In genomic region chr14:118591477-118592403, GRCm38 (mm10) we compare ENCODE assay signal across 9 mouse cellular contexts.
DNase-seq lines count a peak whose midpoint lies in the region; ATAC-seq and TF ChIP-seq lines count a peak whose summit lies in the region.
"Had no signal": no experiment of that assay in that cellular context is flagged by ENCODE, and none has a peak within 500 bp of the region (broad histone marks: within the 10 kb centered on the region; RNA-seq: fewer than 3 reads in every experiment).

No protein-coding gene starts in this region.

- DNase-seq in G1E (ENCODE audit: low spot score) = no peak
- peak; percentile 31 for DNase-seq in cerebellum, adult 11 months
- peak; percentile 72 to 82 for DNase-seq in heart, postnatal 36 days
- DNase-seq in layer of hippocampus, adult 11-12 months (ENCODE audit: low spot score) = peak; percentile 70
- DNase-seq in lung, adult 2 months = peak; percentile 70
- DNase-seq in thymus, postnatal 4 days = peak; percentile 80

- no peaks in the 10 kb centered on the region for H3K4me1 ChIP-seq in G1E (ENCODE audit: insufficient read depth, low read depth, low read length)
- peaks cover 24% of the 10 kb centered on the region for H3K4me1 ChIP-seq in forebrain, embryonic 13.5 days
- H3K4me1 ChIP-seq in lung, adult 2 months (ENCODE audit: control insufficient read depth, insufficient read depth, low read length) = peaks cover 3% of the 10 kb centered on the region; the same call in 1 of the 2 replicates
- H3K4me1 ChIP-seq in olfactory bulb, adult 2 months (ENCODE audit: control insufficient read depth, insufficient read depth, low read length) = peaks cover 2% of the 10 kb centered on the region; the same call in 1 of the 2 replicates
- H3K4me1 ChIP-seq: heart, embryonic 13.5 days had no signal

- H3K27ac ChIP-seq in forebrain, embryonic 13.5 days = no peak overlapping the region
- H3K27ac ChIP-seq in olfactory bulb, adult 2 months (ENCODE audit: insufficient read depth, low read depth, low read length) = no peak overlapping the region
- H3K27ac ChIP-seq: heart, embryonic 13.5 days had no signal

- H3K4me3 ChIP-seq in G1E (ENCODE audit: low read depth, low read length) = no peak overlapping the region
- no peak overlapping the region for H3K4me3 ChIP-seq in forebrain, embryonic 13.5 days
- no peak overlapping the region for H3K4me3 ChIP-seq in lung, adult 2 months (replicated peaks; ENCODE audit: extremely low read depth, low read depth, low read length)
- no peak overlapping the region for H3K4me3 ChIP-seq in olfactory bulb, adult 2 months (ENCODE audit: insufficient read depth, low read depth, low read length)
- H3K4me3 ChIP-seq: heart, embryonic 13.5 days had no signal

- H3K36me3 ChIP-seq in G1E (replicated peaks) = peaks cover 79% of the 10 kb centered on the region
- no peaks in the 10 kb centered on the region for H3K36me3 ChIP-seq in forebrain, embryonic 13.5 days (ENCODE audit: poor library complexity, severe bottlenecking)
- H3K36me3 ChIP-seq: heart, embryonic 13.5 days had no signal

- no peak overlapping the region for H3K4me2 ChIP-seq in forebrain, embryonic 13.5 days
- H3K4me2 ChIP-seq: heart, embryonic 13.5 days had no signal

- no peaks in the 10 kb centered on the region for H3K9me3 ChIP-seq in G1E (replicated peaks)
- H3K9me3 ChIP-seq in forebrain, embryonic 13.5 days (replicated peaks) = no peaks in the 10 kb centered on the region
- H3K9me3 ChIP-seq: heart, embryonic 13.5 days had no signal

- ATAC-seq in G1E (ENCODE audit: extremely low read depth, insufficient number of reproducible peaks, low FRiP score, poor library complexity, severe bottlenecking) = peak; percentile 55
- peak; percentile 86 for ATAC-seq in forebrain, embryonic 13.5 days

- no peak overlapping the region for H3K9ac ChIP-seq in forebrain, embryonic 13.5 days
- H3K9ac ChIP-seq: heart, embryonic 13.5 days had no signal

- TF ChIP-seq POLR2A in lung, adult 2 months (IDR thresholded peaks at IDR 0.05; ENCODE audit: borderline replicate concordance, extremely low read depth, low read depth, low read length) = no peak
- TF ChIP-seq POLR2A in olfactory bulb, adult 2 months (IDR thresholded peaks at IDR 0.05; ENCODE audit: insufficient read depth, low read depth, low read length) = no peak

- TF ChIP-seq CTCF in G1E (IDR thresholded peaks at IDR 0.05; ENCODE audit: low read depth, low read length) = peak; percentile 60; the same call in 1 of the 2 replicates
- TF ChIP-seq CTCF in lung, adult 2 months (IDR thresholded peaks at IDR 0.05; ENCODE audit: insufficient read depth, low read length) = peak; percentile 85
- peak; percentile 88 for TF ChIP-seq CTCF in olfactory bulb, adult 2 months (IDR thresholded peaks at IDR 0.05; ENCODE audit: insufficient read depth, low read depth, low read length)

- no peaks in the 10 kb centered on the region for H3K27me3 ChIP-seq in G1E (ENCODE audit: insufficient read depth, low read length)
- H3K27me3 ChIP-seq in forebrain, embryonic 13.5 days = peaks cover 12% of the 10 kb centered on the region

- intact Hi-C loops in heart, postnatal 36 days (cut with DNase I) = loop anchor here (1.0 to 5.0 kb wide), 5 partner anchors 39 to 584 kb away; no protein-coding TSS in a partner anchor

- WGBS in forebrain, embryonic 13.5 days = 49% methylated on average over 20 of the region's 20 CpGs
- 50% methylated on average over 20 of the region's 20 CpGs for WGBS in lung, adult 2 months
- WGBS in olfactory bulb, adult 2 months = 49% methylated on average over 20 of the region's 20 CpGs
